Mouse (Mus musculus) T-cell, adult 2 months (primary cell): ENCODE data around the gene Gba2.
A peak's percentile ranks its signal among the peaks of the same experiment; 100 is the strongest.
"Not testable (repeated sequence)": the region's sequence is repeated elsewhere in the genome, so short reads cannot be mapped to it uniquely, and the experiment has no call there.

Experiments
- DNase-seq: peaks from one replicate; pipeline ENCODE4 v3.0.0; 2022; ENCODE audit warnings: low spot score

Gene Gba2

DNA sequence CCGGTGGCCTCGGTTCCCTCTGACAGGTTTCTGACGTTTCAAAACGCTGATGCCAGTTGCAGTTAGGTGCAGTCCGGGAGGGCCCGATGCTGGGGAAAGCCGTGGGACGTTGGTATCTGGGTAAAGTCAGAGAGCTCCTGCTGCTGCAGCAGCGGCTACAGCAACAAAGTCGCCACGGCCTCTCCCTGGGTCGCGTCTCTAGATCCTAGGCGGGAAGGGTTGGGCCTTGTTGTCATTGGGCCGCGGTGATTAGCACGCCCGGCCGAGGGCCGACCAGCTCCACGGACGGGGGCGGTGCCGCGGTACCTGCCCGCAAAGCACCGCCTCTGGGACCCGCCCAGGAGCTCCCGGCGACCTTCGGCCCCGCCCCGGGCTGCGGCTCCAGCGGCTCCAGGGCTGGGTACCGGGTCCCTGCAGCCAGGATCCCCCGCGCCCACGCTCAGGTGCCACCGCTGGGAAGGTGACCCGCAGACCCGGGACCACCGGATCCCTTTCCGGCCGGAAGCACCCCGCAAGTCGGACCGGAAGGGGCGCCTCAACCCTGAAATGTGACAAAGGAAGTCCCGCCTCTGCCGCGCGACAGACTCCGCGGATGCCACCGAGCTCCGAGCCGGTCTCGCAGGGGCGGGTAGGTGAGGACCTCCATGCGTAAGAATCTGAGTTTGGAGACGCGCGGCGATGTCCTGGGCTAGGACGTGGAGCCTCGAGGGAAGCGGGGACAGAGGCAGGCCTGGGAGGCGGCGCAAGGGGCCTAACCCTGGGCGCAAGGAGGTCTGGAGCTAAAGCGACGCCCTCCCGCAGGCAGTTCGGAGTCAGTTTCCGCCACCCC is at the start of gene Gba2, which contains the start of gene Rgp1:
Gene Gba2, minus strand, starts transcription at position 498 of the 829 bp plus-strand sequence.
Gene Rgp1, plus strand, starts transcription at position 340 of the 829 bp plus-strand sequence.
- peak; percentile 80 for DNase-seq

DNA sequence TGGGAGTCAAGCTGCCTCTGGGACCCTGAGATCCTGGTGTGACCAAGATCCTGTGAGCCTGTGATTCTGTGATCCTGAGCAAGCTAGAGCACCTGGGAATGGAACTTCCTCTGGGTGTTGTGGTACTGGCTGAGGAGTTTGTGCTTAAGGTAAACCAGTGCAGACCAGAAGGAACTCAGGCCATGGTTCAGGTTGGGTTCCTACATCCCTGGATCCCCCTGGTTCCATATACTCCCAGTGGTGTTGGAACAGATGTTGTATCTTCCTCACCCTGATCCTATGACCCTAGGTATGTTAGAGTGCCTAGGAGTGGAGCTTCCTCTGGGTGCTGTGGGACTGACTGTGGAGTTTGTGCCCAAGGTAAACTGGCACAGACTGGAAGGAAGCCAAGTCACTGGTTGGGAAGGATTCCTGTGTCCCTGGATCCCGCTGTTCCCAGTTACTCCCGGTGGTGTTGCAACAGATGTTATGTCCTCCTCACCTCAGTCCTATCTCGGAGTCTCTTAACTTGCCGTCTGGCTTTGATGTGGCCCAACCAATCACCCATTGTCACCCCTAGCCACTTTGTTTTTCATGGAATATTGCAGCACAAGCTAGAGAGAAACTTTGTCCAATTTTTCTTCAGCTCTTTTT is 41.6 kb upstream of the Gba2 start:
- DNase-seq, result no peak

DNA sequence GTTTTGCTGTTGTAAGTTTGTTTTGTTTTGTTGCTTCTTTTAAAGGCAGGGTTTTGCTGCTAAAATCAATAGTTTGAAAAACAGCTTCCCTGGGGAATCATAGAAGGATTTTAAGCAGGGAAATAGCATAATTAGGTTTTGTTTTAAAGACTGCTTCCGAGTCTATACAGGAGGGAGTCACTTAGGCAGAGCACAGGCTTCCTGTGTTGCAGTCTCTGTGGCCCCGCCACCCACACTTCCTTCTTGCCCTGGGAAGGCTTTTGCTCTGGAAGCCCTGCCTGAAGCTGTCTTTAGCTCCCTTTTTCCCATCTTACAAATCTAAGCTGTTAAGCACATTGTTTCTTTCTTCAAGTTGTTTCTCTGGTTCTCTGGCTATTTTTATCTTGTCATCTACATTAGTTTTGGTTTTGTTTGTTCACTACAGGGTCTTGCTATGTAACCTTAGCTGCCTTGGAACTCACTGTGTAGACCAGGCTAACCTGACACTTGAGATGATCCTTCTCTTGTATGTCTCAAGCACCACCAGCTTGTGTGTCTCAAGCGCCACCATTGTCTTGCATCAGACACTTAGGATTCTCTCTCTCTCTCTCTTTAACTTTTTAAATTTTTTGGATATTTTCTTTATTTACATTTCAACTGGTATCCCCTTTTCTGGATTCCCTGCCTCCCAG is 34.5 kb upstream of the Gba2 start:
- no peak for DNase-seq

DNA sequence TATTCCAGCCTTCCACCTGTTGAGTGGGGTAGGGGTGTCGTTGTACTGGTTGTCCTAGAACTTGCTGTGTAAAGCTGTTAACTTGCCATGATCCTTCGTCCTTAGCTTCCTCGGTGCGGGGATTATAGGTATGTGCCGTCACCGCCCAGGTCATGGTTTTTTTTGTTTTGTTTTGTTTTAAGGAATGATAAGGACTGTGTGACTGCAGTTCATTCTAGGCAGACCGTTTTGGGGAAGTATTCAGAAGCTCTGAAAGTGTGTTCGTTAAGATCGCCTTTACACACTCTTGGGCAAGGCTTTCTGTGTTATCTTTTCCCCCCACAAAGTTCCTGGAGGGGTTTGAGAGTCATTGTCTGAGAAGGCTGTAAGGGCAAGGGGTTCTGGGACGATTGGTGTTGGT is 33.9 kb upstream of the Gba2 start:
- DNase-seq, result no peak

DNA sequence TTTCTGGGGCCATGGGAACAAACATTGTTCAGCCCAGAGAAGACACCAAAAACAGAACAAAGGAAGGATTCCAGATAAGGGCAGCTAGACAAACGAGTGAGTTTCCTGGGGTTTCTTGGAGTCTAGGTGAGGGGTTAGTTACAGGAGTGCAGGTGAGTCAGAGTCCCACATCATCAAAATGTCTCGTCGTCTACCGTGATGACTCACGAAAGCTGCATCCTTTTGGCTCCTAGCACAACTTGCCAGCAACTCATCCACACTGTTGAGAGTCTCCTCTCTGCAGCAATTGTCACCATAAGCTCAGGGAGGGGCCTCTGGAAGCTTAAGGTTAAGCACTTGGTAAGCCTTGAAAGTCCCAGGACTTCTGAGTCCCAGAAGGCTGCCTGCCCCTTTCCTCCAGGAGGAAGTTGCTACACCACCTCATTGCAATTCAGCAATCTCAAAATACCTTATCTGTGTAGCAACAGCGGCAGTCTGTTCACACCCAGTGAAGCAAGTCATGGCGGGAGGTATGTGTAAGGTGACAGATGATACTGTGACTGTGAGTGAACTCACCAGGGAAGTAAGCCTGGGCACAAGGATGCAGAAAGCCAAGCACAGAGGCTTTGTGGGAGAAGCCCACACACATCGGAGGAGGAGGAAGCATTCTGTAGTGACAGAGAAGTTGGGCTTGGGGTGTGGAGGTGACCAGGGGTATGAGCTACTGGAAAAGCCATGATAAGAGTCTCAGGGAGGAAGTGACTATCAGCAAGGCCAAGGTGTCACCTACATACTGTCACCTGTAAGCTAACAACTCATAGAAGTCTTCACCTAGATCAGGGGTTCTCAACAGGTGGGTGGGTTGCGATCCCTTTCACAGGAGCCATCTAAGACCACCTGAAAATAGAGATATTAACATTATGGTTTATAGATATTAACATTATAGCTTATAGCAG is 26.3 kb upstream of the Gba2 start:
- DNase-seq, result no peak

DNA sequence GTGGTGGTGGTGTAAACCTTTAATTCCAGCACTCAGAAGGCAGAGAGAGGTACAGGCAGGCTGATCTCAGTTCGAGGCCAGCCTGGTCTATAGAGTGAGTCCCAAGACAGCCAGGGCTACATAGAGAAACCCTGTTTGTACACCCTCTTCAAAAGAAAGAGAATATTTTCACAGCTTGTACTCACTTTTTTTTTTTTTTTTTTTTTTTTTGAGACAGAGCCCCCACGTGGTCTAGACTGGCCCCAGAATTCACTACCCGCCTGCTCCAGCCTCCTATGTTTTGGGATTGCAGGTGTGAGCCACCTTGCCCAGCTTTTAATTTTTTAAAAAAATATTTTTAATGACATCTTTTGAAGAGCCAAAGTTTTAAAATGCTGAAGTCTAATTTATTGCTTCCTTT is 25.4 kb upstream of the Gba2 start:
- no peak for DNase-seq

DNA sequence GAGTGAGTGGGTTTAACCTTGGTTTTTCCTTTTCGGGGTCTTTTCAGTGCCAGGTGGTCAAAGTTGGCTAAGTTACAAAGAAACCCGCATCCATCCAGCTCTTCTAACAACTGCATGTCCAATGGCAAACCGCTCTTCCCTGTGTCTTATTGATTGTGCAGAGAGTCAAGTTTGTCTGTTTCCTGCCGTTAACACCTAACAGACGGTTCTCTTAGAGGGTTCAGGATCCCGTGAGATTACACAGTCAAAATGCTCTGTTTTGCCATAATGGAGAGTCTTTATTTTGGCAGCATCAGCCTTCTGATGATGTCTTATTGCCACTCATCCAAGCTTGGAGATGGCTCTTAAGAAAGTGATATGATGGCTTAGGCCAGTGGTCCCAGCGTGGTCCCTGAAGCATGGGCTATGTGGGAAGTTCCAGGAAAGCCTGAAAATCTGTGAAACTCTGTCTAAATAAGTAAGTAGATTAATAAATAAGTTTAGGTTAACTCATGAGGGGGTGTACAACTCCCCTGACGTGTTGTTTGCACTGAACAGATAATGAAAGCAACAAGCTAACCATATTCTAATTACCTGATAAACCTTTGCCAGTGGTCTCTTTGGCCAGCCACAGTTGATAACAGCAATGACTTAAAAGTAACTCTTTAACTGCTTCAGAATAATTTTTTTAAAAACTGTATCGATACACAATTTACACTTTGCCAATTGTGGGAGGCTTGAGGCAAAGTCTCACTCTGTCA is 21.7 kb upstream of the Gba2 start:
- no peak for DNase-seq

DNA sequence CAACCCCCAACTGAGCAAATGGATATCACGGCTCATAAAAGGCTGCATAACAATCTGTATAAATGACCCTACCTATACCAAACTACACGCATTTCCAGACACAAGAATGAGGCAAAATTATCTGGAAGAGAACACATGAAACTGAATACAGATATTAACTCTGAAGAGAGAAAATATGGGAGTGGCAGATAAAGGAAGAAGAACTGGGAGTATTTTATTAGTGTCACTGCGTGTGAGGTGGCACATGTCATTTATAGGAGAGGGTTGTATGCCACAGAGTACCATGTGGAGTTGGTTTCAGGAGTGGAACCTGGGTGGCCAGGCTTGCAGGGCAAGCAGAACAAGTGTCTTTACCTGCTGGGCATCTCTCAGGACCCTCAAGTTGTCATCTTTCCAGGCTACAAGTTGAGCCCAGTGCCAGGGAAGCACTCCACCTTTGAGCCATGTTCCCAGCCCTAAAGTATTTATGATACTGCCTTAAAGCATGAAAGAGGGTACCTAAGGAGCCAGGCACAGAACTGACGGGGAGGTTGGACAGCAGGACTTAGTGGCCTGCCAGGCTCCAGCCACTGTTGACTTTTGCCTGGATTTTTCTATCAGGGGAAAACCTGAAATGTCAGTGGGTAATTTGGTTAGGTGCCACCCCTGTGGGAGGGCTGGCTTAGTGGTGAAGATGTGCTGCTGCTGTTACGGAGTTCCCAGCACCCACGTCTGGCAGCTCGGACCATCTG is 20.1 kb upstream of the Gba2 start:
- no peak for DNase-seq

DNA sequence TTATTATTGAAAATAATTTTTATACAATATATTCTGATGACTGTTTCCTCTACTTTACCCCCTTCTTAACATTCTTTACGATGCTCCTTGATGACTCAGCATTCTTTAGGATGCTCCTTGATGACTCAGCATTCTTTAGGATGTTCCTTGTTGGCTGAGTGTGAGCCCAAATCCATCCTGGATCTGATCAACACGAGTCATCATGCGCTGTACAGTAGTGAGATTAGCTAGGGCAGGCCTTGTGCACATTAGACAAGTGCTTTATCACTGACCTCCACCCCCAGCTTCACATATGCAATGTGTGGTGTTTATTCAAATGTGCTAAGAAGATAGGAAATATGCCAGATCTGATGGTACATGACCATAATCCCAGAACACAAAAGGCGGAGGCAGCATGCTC is 19.5 kb upstream of the Gba2 start:
- no peak for DNase-seq

DNA sequence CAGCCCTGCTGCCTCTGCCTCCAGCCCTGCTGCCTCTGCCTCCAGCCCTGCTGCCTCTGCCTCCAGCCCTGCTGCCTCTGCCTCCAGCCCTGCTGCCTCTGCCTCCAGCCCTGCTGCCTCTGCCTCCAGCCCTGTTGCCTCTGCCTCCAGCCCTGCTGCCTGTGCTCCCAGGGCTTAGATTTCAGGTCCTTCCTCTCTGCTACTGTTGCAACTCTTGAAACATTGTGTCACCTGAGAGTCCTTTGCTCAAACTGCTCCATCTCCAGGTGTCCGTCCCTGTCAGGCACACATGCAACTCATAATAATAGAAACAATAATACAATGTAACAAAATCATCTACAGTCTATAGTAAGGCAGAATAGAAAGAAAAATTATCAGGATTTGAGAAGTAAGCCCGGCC is 17.9 kb upstream of the Gba2 start:
- DNase-seq, result not testable (repeated sequence)

DNA sequence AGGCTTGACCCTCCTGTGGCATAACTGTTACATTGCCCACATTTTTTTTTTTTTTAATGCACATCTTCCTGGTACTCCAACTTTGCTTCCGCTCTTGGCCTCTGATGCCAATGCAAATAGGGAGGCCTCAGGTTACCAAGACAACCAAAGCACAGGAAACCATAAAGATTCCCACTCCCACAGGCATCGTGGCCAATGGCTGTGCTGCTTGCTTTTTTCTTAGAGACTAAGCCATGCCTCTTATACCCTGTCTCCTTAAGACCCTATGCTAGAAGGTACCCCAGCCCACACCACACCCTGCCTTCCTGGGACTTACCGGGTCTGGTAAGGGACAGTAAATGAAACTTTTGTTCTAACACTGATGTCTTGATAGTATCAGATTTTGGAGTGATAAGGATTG is 14.8 kb upstream of the Gba2 start:
- no peak for DNase-seq

DNA sequence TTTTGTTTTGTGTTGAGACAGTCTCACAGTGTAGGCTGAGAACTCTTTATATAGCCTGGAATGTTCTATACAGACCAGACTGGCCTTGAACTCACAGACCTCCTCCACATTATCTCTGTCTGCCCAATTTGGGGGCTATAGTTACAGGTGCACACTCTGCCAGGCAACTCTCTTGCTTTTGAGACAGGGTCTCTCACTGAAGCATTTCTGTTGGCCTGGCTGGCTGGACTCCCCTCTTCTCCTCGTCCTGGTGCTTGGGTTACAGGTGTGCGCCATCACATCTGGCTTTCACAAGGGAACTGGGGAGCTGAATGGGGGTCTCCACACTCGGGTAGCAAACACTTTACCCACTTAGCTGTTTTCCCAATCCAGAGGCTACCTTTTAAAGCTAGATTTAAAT is 13.3 kb upstream of the Gba2 start:
- no peak for DNase-seq

DNA sequence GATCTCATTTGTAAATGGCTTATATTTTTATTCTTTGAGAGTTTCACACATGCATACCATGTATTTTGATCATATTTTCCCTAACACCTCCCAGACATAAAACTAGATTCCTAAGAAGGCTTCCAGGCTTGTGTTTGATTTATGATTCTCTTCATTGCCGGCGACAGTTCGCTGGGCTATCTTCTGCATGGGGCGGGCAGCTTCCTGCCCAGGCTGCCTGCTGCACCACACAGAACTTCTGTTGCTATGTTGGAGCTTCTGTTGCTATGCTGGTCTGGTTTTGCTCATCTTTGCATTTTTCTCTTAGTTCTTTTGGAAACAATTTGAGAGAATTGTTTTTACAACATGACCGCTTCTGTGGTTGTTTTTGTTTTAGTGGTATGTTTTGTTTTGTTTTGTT is 12.9 kb upstream of the Gba2 start:
- DNase-seq, result no peak

DNA sequence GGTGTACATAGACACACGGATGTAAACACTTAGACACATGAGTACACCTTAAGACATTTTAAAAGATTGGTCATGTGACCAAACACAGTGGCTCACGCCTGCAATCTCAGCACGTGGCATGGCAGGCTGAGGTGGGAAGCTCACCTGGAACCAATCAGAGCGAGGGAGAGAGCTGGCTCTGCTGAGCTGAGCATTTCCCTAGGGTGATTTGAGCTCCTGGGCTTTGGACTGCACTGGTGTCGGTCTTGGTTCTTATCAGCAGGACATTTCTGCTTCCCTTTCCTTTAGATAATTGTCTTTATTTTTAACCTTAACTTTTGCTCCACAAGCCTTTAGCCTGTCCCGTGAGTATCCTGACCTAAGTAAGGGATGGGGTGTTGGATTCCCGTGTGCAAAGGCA is 9.0 kb upstream of the Gba2 start:
- DNase-seq, result no peak

DNA sequence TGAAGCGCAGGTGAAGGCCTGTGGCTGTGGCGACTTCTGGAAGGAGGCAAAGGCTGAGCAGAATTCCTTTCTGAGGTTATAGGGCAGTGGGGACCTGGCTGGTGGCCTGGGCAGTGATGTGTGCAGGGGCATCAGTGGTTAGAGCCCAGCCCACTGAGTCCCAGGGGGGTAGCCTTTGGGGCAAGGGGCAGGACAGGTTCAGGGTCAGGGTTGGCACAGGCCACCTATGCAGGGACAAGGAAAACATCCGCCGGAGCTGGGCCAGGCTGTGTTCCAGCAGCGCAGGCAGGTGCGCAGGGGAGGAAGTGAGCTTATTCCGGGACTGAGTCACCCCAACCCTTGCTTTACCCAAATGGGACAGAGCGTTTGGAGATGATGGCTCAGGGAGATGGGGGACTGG is 7.7 kb upstream of the Gba2 start:
- DNase-seq, result no peak

DNA sequence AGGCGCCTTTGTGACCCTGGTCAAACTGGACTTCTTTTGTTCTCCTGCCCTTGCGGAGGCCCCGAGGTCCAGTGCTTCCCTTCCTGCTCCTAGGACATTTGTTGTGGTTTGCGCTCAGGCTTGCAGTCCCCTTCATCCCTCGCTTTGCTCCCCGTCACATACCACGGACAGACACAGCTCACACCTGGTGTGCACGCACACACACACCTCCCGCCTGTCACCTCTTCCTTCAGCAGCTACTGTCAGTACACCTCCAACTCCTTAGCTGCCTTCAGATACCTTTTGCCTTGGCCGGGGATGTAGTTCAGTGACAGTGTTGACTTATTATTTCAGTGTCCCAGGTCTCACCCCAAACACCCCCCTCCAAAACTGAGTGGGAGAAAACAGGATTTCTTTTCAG is 7.0 kb upstream of the Gba2 start:
- DNase-seq, result no peak

DNA sequence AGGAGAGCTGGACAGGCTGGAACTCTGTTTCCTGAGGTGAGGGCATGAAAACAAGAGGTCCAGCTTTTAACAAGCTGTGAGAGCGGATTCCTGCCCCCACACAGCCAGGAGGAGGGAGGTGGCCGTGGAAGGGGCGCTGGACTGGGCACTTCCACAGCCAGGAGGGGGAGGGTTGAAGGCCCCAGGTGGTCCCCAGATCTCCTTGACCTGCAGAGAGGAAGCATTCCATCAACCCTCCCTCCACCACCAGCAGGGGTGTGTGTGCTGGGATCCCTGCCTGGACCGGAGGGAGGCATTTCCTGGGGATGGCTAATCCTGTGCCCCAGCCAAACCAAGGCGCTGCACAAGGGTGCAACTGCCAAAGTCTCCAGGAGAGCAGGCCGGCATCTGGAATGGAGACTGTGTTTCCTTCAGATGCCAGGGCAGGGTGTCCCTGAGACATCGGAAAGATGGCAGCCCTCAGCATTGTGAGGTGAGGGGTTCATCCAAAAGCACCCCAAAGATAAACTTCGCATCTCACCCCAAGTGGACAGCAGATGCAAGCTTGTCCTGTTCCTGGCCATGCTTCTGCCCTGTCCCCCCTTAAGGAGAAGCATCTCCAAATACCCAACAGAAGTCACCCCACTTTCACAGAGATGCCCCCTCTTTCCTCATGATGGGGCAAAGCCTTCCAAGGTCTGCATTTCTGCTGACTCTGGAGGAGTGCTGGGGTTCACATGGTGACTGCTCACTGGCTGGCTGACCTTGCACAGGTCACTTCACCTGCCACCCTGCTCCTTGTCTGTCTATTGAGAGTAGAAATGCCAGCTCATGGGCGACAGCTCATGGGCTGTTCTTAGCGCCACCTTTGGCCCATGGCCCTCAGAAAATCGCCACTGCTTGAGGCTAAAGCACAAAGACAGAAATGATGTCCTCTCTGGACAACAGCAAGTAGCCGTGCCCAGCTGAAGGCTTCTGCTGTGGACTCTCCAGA is 6.1 kb upstream of the Gba2 start, which contains the start of gene Msmp:
Gene Msmp, minus strand, starts transcription at position 51 of the 973 bp plus-strand sequence.
- no peak for DNase-seq

DNA sequence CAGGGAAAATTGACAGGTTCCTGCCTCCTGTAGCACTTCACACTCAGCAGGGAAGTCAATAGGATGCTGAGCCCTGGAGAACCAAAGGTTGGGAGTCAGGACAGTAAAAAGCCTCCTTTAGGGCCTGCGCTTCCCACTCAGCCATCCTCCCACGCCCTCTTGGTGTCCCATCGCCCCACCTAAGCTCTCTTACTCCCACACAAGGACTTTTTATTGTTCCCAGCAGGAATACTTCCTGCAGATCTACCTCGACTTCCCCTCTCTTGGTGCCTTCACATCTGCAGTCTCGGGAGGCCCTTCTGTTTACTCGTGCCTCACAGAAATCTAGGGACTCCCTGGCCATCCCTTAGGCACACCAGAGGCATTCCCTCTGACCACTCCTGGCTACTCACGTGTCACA is 4.7 kb upstream of the Gba2 start:
- no peak for DNase-seq

DNA sequence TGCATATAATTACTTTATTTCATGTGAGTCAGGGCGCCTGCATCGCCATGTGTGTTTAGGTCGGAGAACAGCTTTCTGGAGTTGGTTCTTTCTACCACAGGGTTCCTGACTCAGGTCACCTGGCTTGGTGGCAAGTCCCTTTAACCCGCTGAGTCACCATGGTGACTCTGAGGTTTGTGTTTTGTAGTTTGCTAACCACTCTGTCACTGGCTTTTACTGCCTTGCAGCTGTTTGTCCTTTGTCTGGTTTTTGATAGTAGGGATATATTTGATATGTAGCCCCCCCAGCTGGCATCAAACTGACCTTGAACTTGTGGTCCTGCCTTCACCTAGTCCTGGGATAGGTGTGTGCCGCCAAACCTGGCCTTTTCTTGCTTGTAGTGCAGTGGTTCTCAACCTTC is 3.6 kb upstream of the Gba2 start:
- no peak for DNase-seq
